Mouse (Mus musculus): Measurements from ENCODE around the gene Olfr643.
"Not testable (repeated sequence)": the region's sequence is repeated elsewhere in the genome, so short reads cannot be mapped to it uniquely, and the experiment has no call there.

Gene Olfr643

GRCm38 (mm10) chr7:104018953-104019352 is 118.3 kb downstream of the Olfr643 start:
- in situ Hi-C loops (cut with MboI), result no loop called here

GRCm38 (mm10) chr7:104017203-104017602 is 120.0 kb downstream of the Olfr643 start, which contains the start of gene Olfr639:
Gene Olfr639 (minus strand): TSS chr7:104017303.
- in situ Hi-C loops (cut with MboI), result no loop called here

DNA sequence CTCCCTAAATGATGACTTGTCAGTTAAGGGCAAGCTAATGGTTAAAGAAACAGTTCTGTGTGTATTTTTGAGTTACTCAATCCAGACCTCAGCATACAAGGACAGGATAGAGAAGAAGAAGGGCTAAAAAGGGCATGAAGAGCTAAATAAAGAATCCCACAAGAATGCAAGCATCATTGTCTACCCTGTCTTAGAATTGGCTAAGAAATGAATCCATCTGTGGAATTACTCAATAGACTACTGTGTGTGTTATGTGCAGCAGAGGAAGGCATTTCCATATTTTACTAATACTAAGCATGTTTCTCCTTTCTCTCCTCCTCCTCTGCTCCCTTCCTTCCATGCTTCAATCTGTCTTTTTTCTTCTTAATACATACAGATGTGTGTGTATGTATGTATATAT is 138.1 kb downstream of the Olfr643 start:
- in situ Hi-C loops (cut with MboI), result no loop called here

- in situ Hi-C loops (cut with MboI), result no loop called here
These were observed 138.8 kb downstream of the Olfr643 start, which contains the start of gene Olfr638 for GRCm38 (mm10) chr7:103998446-103998845. Gene Olfr638 (plus strand): TSS chr7:103998746.

- in situ Hi-C loops (cut with MboI), result no loop called here
These were observed 165.4 kb downstream of the Olfr643 start for GRCm38 (mm10) chr7:103971782-103972181.

GRCm38 (mm10) chr7:103970852-103971251 is 166.4 kb downstream of the Olfr643 start, which contains the start of gene Olfr635:
Gene Olfr635 (plus strand): TSS chr7:103971152.
- in situ Hi-C loops (cut with MboI), result no loop called here

GRCm38 (mm10) chr7:103966873-103967272 is 170.3 kb downstream of the Olfr643 start:
- in situ Hi-C loops (cut with MboI), result not testable (repeated sequence)
